8 mouse cellular contexts compared by ENCODE assay signal in the genomic region with DNA sequence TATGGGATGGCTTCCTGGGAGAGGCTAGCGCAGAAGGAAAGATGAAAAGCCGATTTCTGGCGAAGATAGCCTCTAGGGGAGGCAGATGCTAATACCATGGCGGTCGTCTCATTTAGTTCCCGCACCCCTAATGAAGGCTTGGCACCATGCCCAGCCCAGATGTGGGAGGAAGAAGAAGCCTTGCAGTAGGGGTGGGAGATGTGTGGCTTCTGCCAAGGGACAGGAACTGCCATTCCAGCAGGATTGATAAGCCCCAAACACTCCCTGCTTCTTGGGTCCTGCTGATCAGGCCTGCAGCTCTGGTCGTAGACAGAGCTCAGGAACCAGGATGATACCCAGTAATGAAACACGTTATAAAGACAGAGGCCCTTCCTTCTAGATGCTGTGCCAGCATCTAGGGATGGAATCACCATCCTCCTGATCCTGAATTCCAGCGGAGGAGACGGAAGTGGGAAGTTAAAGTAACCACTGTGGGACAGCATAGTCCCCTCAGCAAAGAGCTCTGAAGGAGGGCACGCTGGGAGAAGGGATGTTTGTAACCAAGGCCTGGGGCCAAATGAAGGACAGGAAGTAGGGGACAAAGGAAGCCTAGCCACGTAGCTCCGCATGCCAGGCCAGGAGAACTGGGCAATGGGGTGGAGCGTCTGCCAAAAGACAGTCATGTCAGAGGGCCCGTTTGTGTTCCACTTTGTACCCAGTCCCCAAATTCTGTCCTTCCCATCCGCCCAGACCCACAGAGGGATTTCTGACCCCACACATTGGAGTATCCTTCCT. TPM values are rescaled to one million over a fixed set of nuclear protein-coding genes. Genes with fewer than 3 reads are reported as not detected.
DNase-seq lines count a peak whose midpoint lies in the region; ATAC-seq and TF ChIP-seq lines count a peak whose summit lies in the region.

No protein-coding gene starts in this region.

- no peak; the same call in 1 of the 2 replicates for ATAC-seq in lung, embryonic 14.5 days (ENCODE audit: insufficient read depth)
- ATAC-seq in embryonic facial prominence, embryonic 13.5 days (ENCODE audit: insufficient number of reproducible peaks, insufficient read depth, low FRiP score, low TSS enrichment, low read depth), result no peak
- no peak for ATAC-seq in hindbrain, embryonic 11.5 days (ENCODE audit: low FRiP score)

- no peak for TF ChIP-seq POLR2A in liver, adult 2 months (IDR thresholded peaks at IDR 0.05; ENCODE audit: extremely low read depth, insufficient read depth, low read length)
- no peak for TF ChIP-seq POLR2A in olfactory bulb, adult 2 months (IDR thresholded peaks at IDR 0.05; ENCODE audit: insufficient read depth, low read depth, low read length)

- DNase-seq in lung, embryonic 14.5 days, result peak; percentile 85
- no peak for DNase-seq in lung, postnatal 14 days
- DNase-seq in hindbrain, embryonic 11.5 days (ENCODE audit: low spot score), result peak; percentile 36
- no peak for DNase-seq in liver, adult 2 months (ENCODE audit: extremely low read depth, low read depth, low spot score)
- no peak for DNase-seq in ovary, postnatal 10 days (ENCODE audit: low spot score)
- no peak for DNase-seq in spleen, postnatal 14 days (ENCODE audit: low spot score in 2 of 2)

- WGBS in lung, embryonic 14.5 days, result 42% methylated on average over 16 of the region's 16 CpGs
- WGBS in embryonic facial prominence, embryonic 13.5 days, result 31% methylated on average over 16 of the region's 16 CpGs
- 63% methylated on average over 16 of the region's 16 CpGs for WGBS in hindbrain, embryonic 11.5 days
- WGBS in liver, adult 2 months, result 82% methylated on average over 16 of the region's 16 CpGs
- 16% methylated on average over 16 of the region's 16 CpGs for WGBS in olfactory bulb, adult 2 months

- peak overlapping the region; percentile 85 for H3K4me2 ChIP-seq in lung, embryonic 14.5 days
- peak overlapping the region; percentile 80 for H3K4me2 ChIP-seq in embryonic facial prominence, embryonic 13.5 days
- peak overlapping the region; percentile 88 for H3K4me2 ChIP-seq in hindbrain, embryonic 11.5 days (replicated peaks; ENCODE audit: low read depth, low read length)

- H3K9me3 ChIP-seq in lung, embryonic 14.5 days (ENCODE audit: low read depth, low read length), result no peaks in the 10 kb centered on the region
- no peaks in the 10 kb centered on the region for H3K9me3 ChIP-seq in embryonic facial prominence, embryonic 13.5 days
- no peaks in the 10 kb centered on the region for H3K9me3 ChIP-seq in hindbrain, embryonic 11.5 days (ENCODE audit: control insufficient read depth, low read length)

- H3K27ac ChIP-seq in lung, embryonic 14.5 days (ENCODE audit: low read depth), result peak overlapping the region; percentile 71
- H3K27ac ChIP-seq in embryonic facial prominence, embryonic 13.5 days, result peak overlapping the region; percentile 48; the same call in 1 of the 2 replicates
- 0 out of 2 replicates have a peak overlapping the region, but pooled peaks have one; percentile 30 for H3K27ac ChIP-seq in hindbrain, embryonic 11.5 days (ENCODE audit: low read depth, low read length)
- peak overlapping the region; percentile 50 for H3K27ac ChIP-seq in liver, adult 2 months (replicated peaks; ENCODE audit: insufficient read depth, low read depth, low read length)
- H3K27ac ChIP-seq in olfactory bulb, adult 2 months (ENCODE audit: insufficient read depth, low read depth, low read length), result peak overlapping the region; percentile 82

- H3K27me3 ChIP-seq in lung, embryonic 14.5 days (ENCODE audit: insufficient read depth, low read length), result no peaks in the 10 kb centered on the region
- H3K27me3 ChIP-seq in embryonic facial prominence, embryonic 13.5 days, result peaks cover 4% of the 10 kb centered on the region; the same call in 1 of the 2 replicates
- H3K27me3 ChIP-seq in hindbrain, embryonic 11.5 days (ENCODE audit: control insufficient read depth, insufficient read depth, low read length), result no peaks in the 10 kb centered on the region
- no peaks in the 10 kb centered on the region for H3K27me3 ChIP-seq in liver, adult 2 months (ENCODE audit: control insufficient read depth, insufficient read depth, low read length)

- H3K36me3 ChIP-seq in lung, embryonic 14.5 days (ENCODE audit: insufficient read depth), result no peaks in the 10 kb centered on the region
- H3K36me3 ChIP-seq in embryonic facial prominence, embryonic 13.5 days, result no peaks in the 10 kb centered on the region
- no peaks in the 10 kb centered on the region for H3K36me3 ChIP-seq in hindbrain, embryonic 11.5 days (ENCODE audit: control insufficient read depth, insufficient read depth, low read length)
- H3K36me3 ChIP-seq in liver, adult 2 months (ENCODE audit: control insufficient read depth, insufficient read depth, low read length), result no peaks in the 10 kb centered on the region

- H3K4me3 ChIP-seq in lung, embryonic 14.5 days (ENCODE audit: low read depth, low read length), result no peak overlapping the region
- H3K4me3 ChIP-seq in embryonic facial prominence, embryonic 13.5 days, result peak overlapping the region; percentile 79; the same call in 1 of the 2 replicates
- peak overlapping the region; percentile 81; the same call in 1 of the 2 replicates for H3K4me3 ChIP-seq in hindbrain, embryonic 11.5 days (ENCODE audit: low read depth, low read length)
- no peak overlapping the region for H3K4me3 ChIP-seq in liver, adult 2 months (ENCODE audit: insufficient read depth, low read depth, low read length)
- peak overlapping the region; percentile 95 for H3K4me3 ChIP-seq in olfactory bulb, adult 2 months (ENCODE audit: insufficient read depth, low read depth, low read length)

- H3K79me2 ChIP-seq in liver, adult 2 months (ENCODE audit: control insufficient read depth, insufficient read depth, low read length), result no peaks in the 10 kb centered on the region

- peaks cover 15% of the 10 kb centered on the region for H3K4me1 ChIP-seq in lung, embryonic 14.5 days (ENCODE audit: insufficient read depth)
- H3K4me1 ChIP-seq in embryonic facial prominence, embryonic 13.5 days, result peaks cover 46% of the 10 kb centered on the region
- peaks cover 10% of the 10 kb centered on the region for H3K4me1 ChIP-seq in hindbrain, embryonic 11.5 days (replicated peaks; ENCODE audit: control insufficient read depth, insufficient read depth, low read length)
- H3K4me1 ChIP-seq in liver, adult 2 months (ENCODE audit: control insufficient read depth, insufficient read depth, low read length), result 0 out of 2 replicates have a peak, but pooled peaks cover 3% of the 10 kb centered on the region
- peaks cover 42% of the 10 kb centered on the region for H3K4me1 ChIP-seq in olfactory bulb, adult 2 months (ENCODE audit: control insufficient read depth, insufficient read depth, low read length)

- no peak for TF ChIP-seq CTCF in lung, embryonic 14.5 days (IDR thresholded peaks at IDR 0.05; ENCODE audit: low read depth)
- no peak for TF ChIP-seq CTCF in liver, adult 2 months (IDR thresholded peaks at IDR 0.05; ENCODE audit: low read depth, low read length)
- no peak for TF ChIP-seq CTCF in olfactory bulb, adult 2 months (IDR thresholded peaks at IDR 0.05; ENCODE audit: insufficient read depth, low read depth, low read length)

- no peak overlapping the region; the same call in 1 of the 2 replicates for H3K9ac ChIP-seq in lung, embryonic 14.5 days
- H3K9ac ChIP-seq in embryonic facial prominence, embryonic 13.5 days, result peak overlapping the region; percentile 91
- peak overlapping the region; percentile 96; the same call in 1 of the 2 replicates for H3K9ac ChIP-seq in hindbrain, embryonic 11.5 days (ENCODE audit: low read depth, low read length)
- H3K9ac ChIP-seq in liver, adult 2 months (ENCODE audit: low read depth, low read length), result no peak overlapping the region

RNA-seq across cellular contexts. Expression of gene Cdr2l, which starts 2.2 kb away (rescaled TPM):
- 17.7 and 19.8 TPM in 2 replicates for polyA plus RNA-seq in lung, embryonic 14.5 days (2014; fragmentation: Nextera tagmentation; extraction: Ambion mirVana)
- polyA plus RNA-seq in embryonic facial prominence, embryonic 13.5 days (2015; fragmentation: Nextera tagmentation; extraction: Ambion mirVana), result 12.3 and 14.1 TPM in 2 replicates
- 19.0 and 20.0 TPM in 2 replicates for polyA plus RNA-seq in hindbrain, embryonic 11.5 days (2014; fragmentation: Nextera tagmentation; extraction: Ambion mirVana)
- 1.3 and 1.4 TPM in 2 replicates for total RNA-seq in liver, adult 2 months (2014; rRNA removed)
- 2.4 and 2.7 TPM in 2 replicates for polyA plus RNA-seq in liver, adult 2 months (2012; rRNA removed)
- polyA plus RNA-seq in olfactory bulb, adult 2 months (2012; ENCODE audit: insufficient read depth, insufficient read length, low replicate concordance, missing spikeins), result not detected in 2 replicates

RNA-seq across cellular contexts. Expression of gene Hid1, which starts 16.3 kb away (rescaled TPM):
- polyA plus RNA-seq in lung, embryonic 14.5 days (2014; fragmentation: Nextera tagmentation; extraction: Ambion mirVana), result 7.4 and 9.2 TPM in 2 replicates
- polyA plus RNA-seq in embryonic facial prominence, embryonic 13.5 days (2015; fragmentation: Nextera tagmentation; extraction: Ambion mirVana), result 4.0 and 6.2 TPM in 2 replicates
- 10.9 and 15.3 TPM in 2 replicates for polyA plus RNA-seq in hindbrain, embryonic 11.5 days (2014; fragmentation: Nextera tagmentation; extraction: Ambion mirVana)
- 0.55 and 1.3 TPM in 2 replicates for total RNA-seq in liver, adult 2 months (2014; rRNA removed)
- 1.1 and 3.1 TPM in 2 replicates for polyA plus RNA-seq in liver, adult 2 months (2012; rRNA removed)
- not detected in 2 replicates for polyA plus RNA-seq in olfactory bulb, adult 2 months (2012; ENCODE audit: insufficient read depth, insufficient read length, low replicate concordance, missing spikeins)

RNA-seq across cellular contexts. Expression of gene Mrpl58, which starts 19.7 kb away (rescaled TPM):
- polyA plus RNA-seq in lung, embryonic 14.5 days (2014; fragmentation: Nextera tagmentation; extraction: Ambion mirVana), result 230 and 242 TPM in 2 replicates
- polyA plus RNA-seq in embryonic facial prominence, embryonic 13.5 days (2015; fragmentation: Nextera tagmentation; extraction: Ambion mirVana), result 173 and 181 TPM in 2 replicates
- polyA plus RNA-seq in hindbrain, embryonic 11.5 days (2014; fragmentation: Nextera tagmentation; extraction: Ambion mirVana), result 226 and 243 TPM in 2 replicates
- total RNA-seq in liver, adult 2 months (2014; rRNA removed), result 54.7 and 67.2 TPM in 2 replicates
- 67.5 and 70.0 TPM in 2 replicates for polyA plus RNA-seq in liver, adult 2 months (2012; rRNA removed)
- not detected in 2 replicates for polyA plus RNA-seq in olfactory bulb, adult 2 months (2012; ENCODE audit: insufficient read depth, insufficient read length, low replicate concordance, missing spikeins)

RNA-seq across cellular contexts. Expression of gene Atp5h, which starts 35.9 kb away (rescaled TPM):
- 817 and 850 TPM in 2 replicates for polyA plus RNA-seq in lung, embryonic 14.5 days (2014; fragmentation: Nextera tagmentation; extraction: Ambion mirVana)
- polyA plus RNA-seq in embryonic facial prominence, embryonic 13.5 days (2015; fragmentation: Nextera tagmentation; extraction: Ambion mirVana), result 880 and 943 TPM in 2 replicates
- polyA plus RNA-seq in hindbrain, embryonic 11.5 days (2014; fragmentation: Nextera tagmentation; extraction: Ambion mirVana), result 899 and 905 TPM in 2 replicates
- total RNA-seq in liver, adult 2 months (2014; rRNA removed), result 480 and 648 TPM in 2 replicates
- 103 and 134 TPM in 2 replicates for polyA plus RNA-seq in liver, adult 2 months (2012; rRNA removed)
- polyA plus RNA-seq in olfactory bulb, adult 2 months (2012; ENCODE audit: insufficient read depth, insufficient read length, low replicate concordance, missing spikeins), result not detected in 2 replicates

RNA-seq across cellular contexts. Expression of gene Kctd2, which starts 36.0 kb away (rescaled TPM):
- 21.6 and 22.2 TPM in 2 replicates for polyA plus RNA-seq in lung, embryonic 14.5 days (2014; fragmentation: Nextera tagmentation; extraction: Ambion mirVana)
- 9.6 and 17.5 TPM in 2 replicates for polyA plus RNA-seq in embryonic facial prominence, embryonic 13.5 days (2015; fragmentation: Nextera tagmentation; extraction: Ambion mirVana)
- 21.0 and 27.5 TPM in 2 replicates for polyA plus RNA-seq in hindbrain, embryonic 11.5 days (2014; fragmentation: Nextera tagmentation; extraction: Ambion mirVana)
- total RNA-seq in liver, adult 2 months (2014; rRNA removed), result 10.0 and 14.2 TPM in 2 replicates
- 18.2 and 21.1 TPM in 2 replicates for polyA plus RNA-seq in liver, adult 2 months (2012; rRNA removed)
- polyA plus RNA-seq in olfactory bulb, adult 2 months (2012; ENCODE audit: insufficient read depth, insufficient read length, low replicate concordance, missing spikeins), result not detected in 2 replicates

Comparison
In these comparisons a context has a peak if more than half of its experiments do, and no peak if none do; other contexts are left out.
1. DNase-seq: peak in lung, embryonic 14.5 days (single experiment) and hindbrain, embryonic 11.5 days (single experiment); none in lung, postnatal 14 days (single experiment), liver, adult 2 months (single experiment), ovary, postnatal 10 days (single experiment) and spleen, postnatal 14 days (0 of 2).
2. H3K27ac ChIP-seq: peak in every context shown above with its lines; median percentile 82 in olfactory bulb, adult 2 months; 71 in lung, embryonic 14.5 days; 50 in liver, adult 2 months; 48 in embryonic facial prominence, embryonic 13.5 days; 30 in hindbrain, embryonic 11.5 days.
3. H3K4me3 ChIP-seq: peak in embryonic facial prominence, embryonic 13.5 days (single experiment), hindbrain, embryonic 11.5 days (single experiment) and olfactory bulb, adult 2 months (single experiment); none in lung, embryonic 14.5 days (single experiment) and liver, adult 2 months (single experiment).
4. H3K9ac ChIP-seq: peak in embryonic facial prominence, embryonic 13.5 days (single experiment) and hindbrain, embryonic 11.5 days (single experiment); none in lung, embryonic 14.5 days (single experiment) and liver, adult 2 months (single experiment).
5. RNA of gene Mrpl58, which starts 19.7 kb away (polyA plus RNA-seq): 230 to 242 TPM in lung, embryonic 14.5 days, 226 to 243 TPM in hindbrain, embryonic 11.5 days, 173 to 181 TPM in embryonic facial prominence, embryonic 13.5 days and 67.5 to 70.0 TPM in liver, adult 2 months; not detected in olfactory bulb, adult 2 months; every median in the first group is over 10 times any median in the second.
6. Peak in every context shown above with its lines, with median percentiles within 50 percentile points of each other: H3K4me2 ChIP-seq.